Mouse (Mus musculus): ENCODE results near the gene Olig1.
A peak's percentile ranks its signal among the peaks of the same experiment; 100 is the strongest.

Gene Olig1

DNA sequence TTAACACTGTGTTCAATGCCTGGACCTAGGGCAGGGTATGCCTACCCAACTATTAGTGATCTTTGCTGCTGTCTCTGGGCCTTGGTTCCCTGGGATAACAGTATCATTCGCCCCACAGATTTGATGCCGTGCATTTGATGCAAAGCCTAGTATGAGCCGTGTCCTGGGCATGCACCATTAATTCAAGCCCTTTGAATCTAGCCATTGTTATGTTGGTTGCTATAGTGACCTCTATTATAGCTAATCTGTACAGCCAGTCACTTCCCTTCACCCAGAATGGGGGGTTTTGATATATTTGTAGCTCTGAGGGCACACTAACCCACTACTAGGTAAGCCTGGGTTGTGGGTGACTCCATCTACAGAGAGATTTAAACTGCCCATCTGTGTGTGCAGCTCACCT is 40.3 kb downstream of the Olig1 start:
- DNase-seq (ENCODE audit: low spot score in 2 of 2) = no peak

DNA sequence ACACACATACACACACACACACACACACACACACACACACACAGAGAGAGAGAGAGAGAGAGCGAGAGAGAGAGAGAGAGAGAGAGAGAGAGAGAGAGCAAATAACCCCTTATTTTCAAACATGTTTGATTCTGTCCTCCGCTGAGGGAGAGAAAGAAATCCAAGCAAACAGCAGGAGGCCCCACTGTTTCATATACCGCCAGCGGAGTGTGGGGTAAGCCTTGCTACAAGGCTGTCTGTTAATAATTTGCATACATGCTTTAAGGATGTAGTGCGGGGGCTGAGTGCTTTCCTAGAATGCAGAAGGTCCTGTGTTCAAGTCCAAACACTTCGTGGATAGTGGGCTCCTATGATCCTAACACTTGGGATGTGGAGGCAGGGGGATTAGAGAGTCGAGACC is 43.3 kb downstream of the Olig1 start:
- no peak for DNase-seq (ENCODE audit: low spot score in 2 of 2)

DNA sequence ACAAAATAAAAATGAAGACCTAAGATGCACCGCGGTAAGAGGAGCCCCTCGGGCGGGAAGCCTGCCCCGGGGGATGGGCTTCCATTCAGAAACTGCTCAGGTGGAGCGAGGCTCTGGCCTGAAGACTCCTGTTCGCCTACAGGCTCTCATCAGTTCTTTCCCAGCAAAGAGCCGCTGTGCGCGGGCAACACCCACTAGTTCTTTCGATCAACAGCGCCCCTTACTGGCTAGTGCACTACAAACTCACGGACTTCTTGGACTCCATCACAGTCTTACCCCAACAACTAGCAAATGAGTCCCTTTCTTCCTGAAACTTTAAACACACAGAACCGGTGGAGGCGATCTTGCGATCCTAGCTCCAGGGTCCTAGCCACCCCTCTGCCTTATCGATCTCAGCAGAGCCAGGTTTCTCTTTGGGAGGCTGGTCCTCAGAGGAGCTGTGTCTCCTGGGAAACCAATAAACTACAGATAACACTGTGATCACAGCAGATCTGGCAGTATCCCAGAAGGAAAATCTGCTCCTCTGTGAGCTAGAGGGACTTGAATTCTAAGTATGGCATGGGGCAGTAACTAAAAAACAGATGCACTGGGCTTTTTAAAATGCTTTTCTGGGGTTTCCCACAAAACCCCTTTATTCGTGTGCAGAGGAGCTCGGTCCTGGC is 44.7 kb downstream of the Olig1 start:
- DNase-seq (ENCODE audit: low spot score in 2 of 2) = peak; percentile 33 to 72

DNA sequence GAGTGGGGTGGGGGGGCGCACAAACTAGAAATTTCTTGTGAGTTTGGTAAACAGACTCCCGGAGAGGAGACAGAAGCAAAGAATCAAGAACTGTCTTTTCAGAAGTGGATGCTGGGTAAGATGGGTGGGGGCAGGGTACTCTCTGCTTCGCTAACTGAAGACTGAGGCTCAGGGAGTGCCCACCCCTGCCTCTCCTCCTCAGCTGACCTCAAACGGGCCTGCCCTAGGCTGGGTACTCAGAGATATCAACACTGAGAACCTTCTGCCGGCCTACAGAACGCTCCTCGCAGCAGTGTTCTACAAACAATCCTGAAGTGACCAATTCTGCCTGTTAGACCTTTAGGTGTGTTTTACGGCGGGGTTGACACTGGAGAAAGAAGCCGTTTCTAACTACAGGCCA is 50.6 kb downstream of the Olig1 start:
- DNase-seq (ENCODE audit: low spot score in 2 of 2) = no peak

DNA sequence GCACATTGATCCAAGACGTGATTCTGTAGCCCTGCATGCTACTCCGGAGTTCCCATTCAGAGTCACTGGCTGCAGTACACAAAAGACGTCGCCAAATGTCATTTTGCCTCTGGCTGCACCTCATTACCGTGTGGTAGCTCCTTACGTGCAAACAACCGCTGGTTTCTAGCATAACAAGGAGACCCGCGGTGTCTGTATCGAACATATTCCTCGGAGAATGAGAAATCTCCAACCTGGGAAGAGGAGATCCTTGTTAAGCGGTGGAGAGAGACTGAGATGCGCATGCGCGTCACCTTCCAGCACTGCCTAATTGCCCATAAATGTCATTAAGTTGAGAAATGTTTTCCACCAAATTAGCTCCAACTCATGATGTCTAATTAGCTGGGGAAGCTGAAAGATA is 51.0 kb downstream of the Olig1 start:
- no peak for DNase-seq (ENCODE audit: low spot score in 2 of 2)
